Mouse (Mus musculus) ES-Bruce4 (cell line): ENCODE data around the gene Gimap9.

Source experiments
- CTCF ChIP-seq: IDR thresholded peaks from one replicate; pipeline ENCODE4 v1.8.1; 2011; ENCODE audit warnings: low read depth, low read length
- POLR2A ChIP-seq: IDR thresholded peaks from one replicate; pipeline ENCODE4 v1.8.1; 2011; ENCODE audit warnings: low read length; ENCODE audit not compliant: insufficient read depth

DNA sequence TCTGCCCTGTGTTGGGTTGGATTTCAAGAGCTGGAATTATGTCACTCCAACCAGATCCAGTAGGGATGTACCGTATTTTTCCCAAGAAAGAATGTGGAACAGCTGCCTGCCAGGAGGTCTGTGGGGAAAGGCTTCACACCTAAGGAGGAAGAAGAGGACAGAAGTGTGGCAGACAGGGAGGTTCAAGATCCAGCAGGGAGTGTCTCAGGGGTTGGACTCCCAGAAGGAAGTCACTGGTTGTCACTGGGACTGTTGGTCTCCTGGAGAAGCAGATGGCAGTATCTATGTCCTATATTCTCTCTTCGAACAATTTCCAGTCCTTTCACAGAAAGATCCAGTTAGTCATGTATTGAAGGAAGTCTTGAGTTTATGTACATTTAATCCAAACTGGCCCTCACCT lies 28.3 kb upstream of the Gimap9 start:
- TF ChIP-seq POLR2A, result no peak
- no peak for TF ChIP-seq CTCF
